Mouse (Mus musculus): ENCODE results near the gene Dusp6.

The Dusp6 gene

DNA sequence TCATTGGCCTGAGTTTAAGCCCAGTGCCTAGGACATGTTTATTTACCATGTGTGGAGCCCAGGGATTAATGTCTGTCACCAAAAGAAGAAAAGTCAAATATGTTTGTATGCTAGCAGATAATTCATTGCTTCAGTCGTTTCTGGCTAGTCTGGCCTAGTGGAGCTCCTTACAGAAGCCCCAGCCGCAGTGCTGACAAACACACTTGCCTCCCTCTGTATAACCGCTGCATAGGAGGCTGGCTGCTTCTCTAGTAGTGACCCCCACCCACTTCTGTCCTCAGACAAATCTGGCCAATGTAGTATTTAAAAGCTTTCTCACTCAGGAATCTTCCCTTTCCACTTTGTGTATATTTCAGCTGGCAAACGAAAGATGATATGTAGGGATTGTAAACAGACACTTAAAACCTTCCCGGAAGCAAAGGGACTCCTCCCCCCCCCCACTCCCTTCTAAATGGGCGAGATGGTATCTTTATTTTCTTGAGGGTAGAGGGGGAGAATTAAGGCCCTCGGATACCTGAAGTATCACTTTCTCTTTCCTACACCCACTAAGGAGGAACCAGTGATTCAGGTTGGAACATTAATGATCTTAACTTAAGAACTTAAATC, 18.3 kb upstream of the Dusp6 start:
- DNase-seq (ENCODE audit: low spot score in 2 of 2): peak in 1 of 2 experiments; percentile 32

GRCm38 (mm10) chr10:99246797-99247508, 16.1 kb upstream of the Dusp6 start:
- no peak for DNase-seq (ENCODE audit: low spot score in 2 of 2)

GRCm38 (mm10) chr10:99250874-99251281, 12.2 kb upstream of the Dusp6 start:
- no peak for DNase-seq (ENCODE audit: low spot score in 2 of 2)

DNA sequence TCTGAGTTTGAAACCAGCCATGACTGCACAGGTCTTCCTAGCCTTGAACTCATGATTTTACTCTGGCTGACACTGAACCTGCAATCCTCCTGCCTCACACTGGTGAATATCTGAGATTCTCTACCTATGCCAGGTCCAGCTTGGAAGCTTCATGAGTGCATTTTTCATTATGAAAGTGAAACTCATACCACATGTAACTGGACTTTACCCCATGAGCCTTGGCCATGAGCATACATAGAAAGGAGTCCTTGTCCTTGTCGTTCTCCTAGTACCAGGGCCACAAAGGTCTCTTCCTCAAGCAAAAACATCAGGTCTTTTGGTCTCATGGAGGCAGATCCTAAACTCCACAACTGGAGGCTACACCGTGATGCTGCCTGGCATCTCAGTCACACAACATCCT, 9.6 kb upstream of the Dusp6 start:
- DNase-seq (ENCODE audit: low spot score in 2 of 2): no peak

DNA sequence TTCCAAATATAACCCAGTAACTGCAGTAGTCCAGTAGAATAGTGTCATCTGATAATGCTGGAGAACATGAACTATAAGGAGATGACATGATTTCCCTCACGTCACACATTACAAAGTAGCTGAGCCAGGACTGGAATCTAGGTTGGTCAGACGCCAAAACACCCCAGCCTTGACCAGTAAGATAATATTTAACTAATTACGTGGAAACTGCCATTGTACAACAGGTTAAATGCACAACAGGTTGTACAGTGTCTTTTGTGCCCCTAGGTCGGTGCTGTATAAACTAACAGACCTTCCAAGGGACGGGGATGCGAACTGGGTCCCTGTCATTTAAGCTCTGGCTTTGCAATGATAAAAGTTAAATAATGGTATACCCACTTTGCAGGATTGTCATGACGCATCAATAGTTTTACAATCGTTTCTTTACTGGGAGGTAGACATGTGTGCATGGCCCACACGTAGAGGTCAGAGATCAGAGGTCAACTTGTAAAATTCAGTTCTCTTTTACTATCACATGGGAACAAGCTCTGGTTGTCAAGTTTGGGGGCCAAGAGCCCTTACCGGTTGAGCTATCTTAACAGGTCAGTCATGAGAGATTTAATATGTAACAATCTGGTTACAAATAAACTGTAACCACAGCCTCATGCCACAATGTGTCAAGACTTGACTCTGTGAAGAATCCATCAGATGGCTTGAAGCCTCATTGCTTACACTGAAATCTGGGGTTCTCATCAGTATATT, 7.0 kb upstream of the Dusp6 start:
- no peak for DNase-seq (ENCODE audit: low spot score in 2 of 2)

GRCm38 (mm10) chr10:99257531-99257930, 5.5 kb upstream of the Dusp6 start:
- no peak for DNase-seq (ENCODE audit: low spot score in 2 of 2)

- DNase-seq (ENCODE audit: low spot score in 2 of 2): no peak
These were observed 3.2 kb upstream of the Dusp6 start for GRCm38 (mm10) chr10:99259840-99260239.

DNA sequence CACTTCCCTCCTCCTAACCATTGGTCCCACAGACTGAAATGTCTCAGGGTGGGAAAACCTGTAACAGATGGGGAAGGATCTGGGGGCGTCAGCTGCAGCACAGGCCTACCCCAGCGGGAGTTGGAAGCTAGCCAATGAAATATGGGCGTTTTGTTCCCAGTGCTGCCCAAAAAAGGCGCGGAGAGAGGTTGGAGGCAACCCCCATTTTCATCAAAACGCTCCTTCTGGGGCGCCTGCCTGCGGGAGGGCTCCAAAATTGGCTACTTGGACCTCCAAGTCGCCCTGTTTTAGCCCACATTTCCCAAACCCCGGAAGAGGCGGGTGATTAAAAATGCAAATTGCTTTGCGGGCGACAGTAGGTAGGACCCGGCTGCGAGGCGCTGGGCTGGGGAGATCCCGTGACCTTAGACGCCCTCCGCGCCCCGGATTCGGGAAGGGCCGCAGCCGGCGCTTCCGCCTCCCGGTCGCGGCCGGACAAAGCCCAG, 1.8 kb upstream of the Dusp6 start:
- DNase-seq (ENCODE audit: low spot score in 2 of 2): no peak

DNA sequence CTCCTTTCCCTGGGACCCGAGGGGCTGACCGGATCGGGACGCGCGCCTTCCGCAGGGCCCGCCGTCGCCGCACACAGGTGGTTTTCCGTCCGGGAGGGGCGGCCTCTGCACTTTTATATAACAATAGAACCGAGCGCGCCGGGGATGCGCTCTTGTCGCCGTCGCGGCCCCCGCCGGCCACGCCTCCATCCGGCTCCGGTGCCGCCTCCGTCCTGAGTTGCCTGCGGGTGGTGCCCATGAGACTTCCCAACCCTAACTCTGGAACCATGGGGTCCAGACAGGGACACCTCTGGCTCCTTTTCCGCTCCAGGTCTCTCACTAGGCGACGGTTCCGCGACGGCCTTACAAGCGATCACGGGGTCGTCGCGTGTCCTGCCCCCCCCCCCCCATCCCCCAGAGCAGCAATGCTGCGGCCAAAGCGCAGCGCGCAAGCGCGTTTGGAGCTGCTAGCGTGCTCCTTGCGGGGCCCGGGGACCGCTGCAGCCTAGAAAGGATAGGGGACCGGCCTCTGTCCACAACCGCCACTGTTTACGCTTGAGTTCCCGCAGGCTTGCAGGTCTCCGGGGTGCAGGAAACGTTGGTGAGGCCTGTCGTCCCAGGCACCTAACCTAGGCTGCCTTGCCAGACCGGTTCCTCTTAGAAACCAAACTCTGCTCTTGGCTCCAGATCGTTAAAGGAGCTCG, 1.3 kb upstream of the Dusp6 start:
- DNase-seq (ENCODE audit: low spot score in 2 of 2): peak; percentile 85 to 89

DNA sequence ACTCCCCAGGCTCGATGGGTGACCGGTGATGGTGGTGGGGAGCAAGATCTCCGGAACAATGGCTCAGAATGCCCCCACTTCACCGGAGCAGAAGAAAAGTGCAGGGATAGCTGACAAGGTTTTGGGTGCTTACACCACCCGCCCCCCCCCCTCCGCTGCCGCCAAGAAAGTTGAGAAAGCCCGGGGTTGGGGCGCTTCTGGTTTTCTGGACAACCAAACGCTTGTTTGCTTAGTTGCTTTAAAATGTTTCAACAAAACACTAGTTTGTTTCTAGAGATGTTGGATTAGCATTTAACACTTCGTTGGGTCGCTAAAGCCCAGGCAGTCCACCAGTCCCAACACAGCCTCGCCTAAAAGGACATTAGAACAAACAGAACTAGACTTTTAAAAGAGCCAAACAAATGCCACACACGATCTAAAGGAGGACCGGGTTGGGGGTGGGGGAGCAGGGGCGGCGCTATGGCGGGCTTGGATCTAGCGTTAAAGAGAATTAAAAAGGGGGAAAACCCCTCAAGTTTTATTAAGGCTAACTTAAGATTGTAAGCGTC, 638 bp upstream of the Dusp6 start:
- no peak for DNase-seq (ENCODE audit: low spot score in 2 of 2)

DNA sequence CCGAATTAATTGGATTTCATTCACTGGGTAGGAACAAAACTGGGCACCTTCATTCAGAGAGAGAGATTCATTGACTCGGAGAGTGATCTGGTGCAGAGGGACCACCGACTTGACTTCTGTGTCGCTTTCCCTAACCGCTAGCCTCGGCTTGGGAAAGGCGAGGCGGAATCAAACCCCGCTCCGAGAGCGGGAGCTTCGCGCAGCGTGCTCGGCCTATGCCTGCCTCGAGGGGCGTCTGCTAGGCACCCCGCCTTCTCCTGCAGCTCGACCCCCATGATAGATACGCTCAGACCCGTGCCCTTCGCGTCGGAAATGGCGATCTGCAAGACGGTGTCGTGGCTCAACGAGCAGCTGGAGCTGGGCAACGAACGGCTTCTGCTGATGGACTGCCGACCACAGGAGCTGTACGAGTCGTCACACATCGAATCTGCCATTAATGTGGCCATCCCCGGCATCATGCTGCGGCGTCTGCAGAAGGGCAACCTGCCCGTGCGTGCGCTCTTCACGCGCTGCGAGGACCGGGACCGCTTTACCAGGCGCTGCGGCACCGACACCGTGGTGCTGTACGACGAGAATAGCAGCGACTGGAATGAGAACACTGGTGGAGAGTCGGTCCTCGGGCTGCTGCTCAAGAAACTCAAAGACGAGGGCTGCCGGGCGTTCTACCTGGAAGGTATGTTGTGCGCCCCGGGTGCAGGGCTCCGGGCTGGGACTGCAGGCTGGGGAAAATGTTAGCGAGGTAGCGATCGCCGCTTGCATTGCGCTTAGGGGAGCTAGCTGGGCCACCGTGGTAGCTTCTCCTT, 589 bp downstream of the Dusp6 start:
- peak; percentile 49 to 50 for DNase-seq (ENCODE audit: low spot score in 2 of 2)

DNA sequence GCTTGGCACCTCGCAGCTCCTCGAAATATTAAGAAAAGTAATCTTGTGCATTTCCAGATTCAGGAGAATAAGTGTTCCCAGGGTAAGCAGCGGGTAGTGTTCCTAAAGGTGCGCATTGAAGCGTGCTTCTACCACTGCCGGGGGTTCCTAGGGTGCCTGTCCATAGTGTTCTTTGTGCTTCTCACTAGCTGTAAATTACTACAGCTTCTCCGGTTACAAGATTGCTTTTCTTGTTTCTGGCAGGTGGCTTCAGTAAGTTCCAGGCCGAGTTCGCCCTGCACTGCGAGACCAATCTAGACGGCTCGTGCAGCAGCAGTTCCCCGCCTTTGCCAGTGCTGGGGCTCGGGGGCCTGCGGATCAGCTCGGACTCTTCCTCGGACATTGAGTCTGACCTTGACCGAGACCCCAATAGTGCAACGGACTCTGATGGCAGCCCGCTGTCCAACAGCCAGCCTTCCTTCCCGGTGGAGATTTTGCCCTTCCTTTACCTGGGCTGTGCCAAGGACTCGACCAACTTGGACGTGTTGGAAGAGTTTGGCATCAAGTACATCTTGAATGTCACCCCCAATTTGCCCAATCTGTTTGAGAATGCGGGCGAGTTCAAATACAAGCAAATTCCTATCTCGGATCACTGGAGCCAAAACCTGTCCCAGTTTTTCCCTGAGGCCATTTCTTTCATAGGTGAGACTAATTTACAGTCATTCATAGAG, 1.4 kb downstream of the Dusp6 start:
- DNase-seq (ENCODE audit: low spot score in 2 of 2): peak in 1 of 2 experiments; percentile 34

GRCm38 (mm10) chr10:99265011-99265694, 2.1 kb downstream of the Dusp6 start:
- no peak for DNase-seq (ENCODE audit: low spot score in 2 of 2)

DNA sequence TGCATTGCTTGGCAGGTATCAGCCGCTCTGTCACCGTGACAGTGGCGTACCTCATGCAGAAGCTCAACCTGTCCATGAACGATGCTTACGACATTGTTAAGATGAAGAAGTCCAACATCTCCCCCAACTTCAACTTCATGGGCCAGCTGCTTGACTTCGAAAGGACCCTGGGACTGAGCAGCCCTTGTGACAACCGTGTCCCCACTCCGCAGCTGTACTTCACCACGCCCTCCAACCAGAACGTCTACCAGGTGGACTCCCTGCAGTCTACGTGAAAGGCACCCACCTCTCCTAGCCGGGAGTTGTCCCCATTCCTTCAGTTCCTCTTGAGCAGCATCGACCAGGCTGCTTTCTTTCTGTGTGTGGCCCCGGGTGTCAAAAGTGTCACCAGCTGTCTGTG, 3.0 kb downstream of the Dusp6 start:
- DNase-seq (ENCODE audit: low spot score in 2 of 2): no peak

GRCm38 (mm10) chr10:99267621-99268020, 4.6 kb downstream of the Dusp6 start:
- DNase-seq (ENCODE audit: low spot score in 2 of 2): no peak

DNA sequence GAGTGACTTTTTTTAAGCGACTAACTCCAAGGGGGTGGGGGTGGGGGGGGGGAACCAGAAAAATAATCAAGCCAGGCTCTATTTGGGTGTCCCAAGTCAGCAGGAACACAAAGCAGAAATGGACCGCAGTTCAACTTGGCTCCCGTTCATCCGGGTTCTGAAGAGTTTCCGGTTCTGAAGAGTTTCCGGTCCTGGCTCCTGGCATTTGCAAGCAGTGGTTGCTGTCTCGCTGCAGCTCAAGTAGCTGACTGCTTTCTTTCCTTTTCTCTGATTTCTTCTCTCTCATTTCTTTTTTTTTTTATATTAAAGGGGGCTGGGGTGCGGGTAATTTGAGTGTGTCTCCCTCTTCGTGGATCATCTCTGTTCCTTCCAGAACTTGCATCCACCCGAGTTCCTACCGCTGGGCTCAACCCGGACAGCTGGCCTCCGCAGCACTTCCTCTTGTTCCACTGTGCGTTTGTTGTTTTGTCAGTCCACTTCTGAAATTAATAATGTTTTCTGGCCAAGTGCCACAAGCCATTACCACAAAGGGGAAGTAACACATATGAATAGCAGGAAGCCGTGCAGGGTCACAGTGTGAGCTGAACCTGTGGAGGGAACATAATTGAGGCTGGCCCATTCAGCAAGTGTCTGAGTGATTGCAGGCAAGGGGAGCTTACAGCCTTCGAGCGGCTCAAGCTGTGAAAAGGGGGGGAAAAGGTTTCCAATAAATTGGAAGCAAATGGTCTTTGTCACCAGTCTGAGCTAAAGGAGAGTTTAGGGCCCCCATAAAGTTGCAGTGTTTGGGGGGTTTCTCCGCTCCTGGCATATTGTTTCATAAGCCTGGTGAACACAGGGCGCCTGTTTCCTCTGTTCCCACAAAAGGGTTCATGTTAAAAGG, 5.6 kb downstream of the Dusp6 start:
- no peak for DNase-seq (ENCODE audit: low spot score in 2 of 2)

- no peak for DNase-seq (ENCODE audit: low spot score in 2 of 2)
These were observed 6.3 kb downstream of the Dusp6 start for GRCm38 (mm10) chr10:99269301-99269701.

GRCm38 (mm10) chr10:99269704-99270103, 6.7 kb downstream of the Dusp6 start:
- DNase-seq (ENCODE audit: low spot score in 2 of 2): no peak

DNA sequence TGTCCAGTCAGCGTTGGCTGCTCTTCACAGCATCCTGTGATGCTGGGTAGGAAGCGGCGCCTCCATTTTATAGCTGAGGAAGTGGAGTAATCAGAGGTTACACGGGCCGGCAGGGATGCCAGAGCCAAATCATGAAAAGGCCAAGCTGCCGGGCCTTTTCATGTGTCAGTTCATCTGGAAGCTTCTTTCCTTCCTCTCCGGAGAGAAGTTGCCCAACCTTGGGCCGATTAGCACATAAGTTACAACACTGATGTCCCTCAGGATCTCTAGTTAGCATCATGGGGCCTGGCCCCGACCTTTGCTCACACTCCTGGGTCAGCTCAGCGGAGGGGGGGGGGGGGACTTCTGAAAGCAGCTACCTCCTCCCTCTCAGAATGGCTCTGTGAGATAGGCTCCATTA, 7.4 kb downstream of the Dusp6 start:
- DNase-seq (ENCODE audit: low spot score in 2 of 2): no peak

Data from thymus, postnatal 10 days (tissue).